Mouse (Mus musculus): Measurements from ENCODE around the gene Utrn. TPM values are rescaled to one million over a fixed set of nuclear protein-coding genes. Genes with fewer than 3 reads are reported as not detected.

Utrn gene
- polyA plus RNA-seq, 1 experiment from 2014 or later: 88.4 TPM

DNA sequence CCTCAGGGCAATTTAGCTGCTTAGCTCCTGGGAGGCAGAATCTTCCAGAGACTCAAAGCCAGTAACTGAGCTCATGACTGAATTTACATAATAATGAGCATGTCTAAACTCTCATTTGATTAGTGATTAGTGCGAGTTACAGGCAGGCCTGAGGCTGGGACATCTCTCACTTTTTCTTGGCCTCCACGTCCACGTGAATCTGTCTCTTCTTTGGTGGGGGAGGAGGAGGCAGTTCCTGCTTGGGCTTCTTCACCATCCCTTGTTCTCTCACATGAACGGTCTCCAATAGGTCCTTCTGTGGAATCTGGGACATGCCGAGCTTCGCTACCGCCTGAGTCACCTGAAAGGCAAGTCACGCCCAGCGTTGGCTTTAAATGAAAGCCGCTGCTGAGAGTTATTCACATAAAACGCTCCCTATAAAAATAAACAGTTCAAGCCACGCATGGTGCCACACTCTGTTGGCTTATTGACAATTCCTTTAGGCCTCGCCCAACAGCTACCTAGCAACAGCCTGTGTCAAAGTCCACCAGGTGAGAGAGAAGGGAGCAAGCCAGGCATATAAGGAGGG, 143.0 kb downstream of the Utrn start:
- Histone ChIP-seq H3K27ac (ENCODE audit: low read length) (peak overlapping the region; percentile 2; the same call in 1 of the 2 replicates), H3K9me3 (ENCODE audit: low read length) (no peaks in the 10 kb centered on the region)
- 61% methylated on average over 13 of the region's 13 CpGs for WGBS

DNA sequence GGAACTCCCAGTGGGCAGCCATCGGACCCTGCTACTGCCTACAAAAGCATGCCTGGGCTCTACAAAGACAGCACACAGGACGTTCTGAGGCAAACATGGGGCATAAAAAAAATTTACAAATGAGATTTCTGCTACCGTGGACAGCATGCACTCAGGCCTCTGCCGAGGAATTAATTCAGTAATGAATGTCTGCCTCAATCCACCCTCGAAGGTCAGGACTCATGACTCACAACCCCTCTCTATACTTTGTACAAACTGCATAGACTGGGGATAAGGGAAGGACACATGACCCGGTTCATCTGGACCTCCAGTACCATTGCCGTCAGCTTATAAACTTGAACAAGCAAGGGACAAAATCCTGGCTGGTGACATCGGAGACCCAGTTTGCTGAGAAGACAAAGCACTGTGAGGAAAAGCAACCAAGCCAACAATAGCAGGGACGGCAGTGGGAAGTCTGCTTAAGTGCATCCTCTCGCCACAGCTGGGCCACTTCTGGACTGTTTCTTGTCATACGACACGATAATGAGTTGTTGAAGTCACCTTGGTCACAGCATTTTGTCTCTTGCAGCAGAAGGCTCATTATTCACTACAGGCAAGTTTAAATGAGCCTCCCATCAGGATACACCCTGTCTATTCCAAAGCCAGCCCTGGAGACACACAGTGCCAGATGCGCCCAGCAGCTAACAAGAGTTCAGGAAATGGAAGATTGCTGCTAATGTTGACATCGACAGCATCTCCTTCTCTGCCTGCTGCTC, 144.7 kb downstream of the Utrn start:
- H3K4me3 ChIP-seq (ENCODE audit: low read depth, low read length): no peak overlapping the region
- ATAC-seq (no peak), DNase-seq (ENCODE audit: low spot score) (no peak)
- H3K36me3 ChIP-seq (ENCODE audit: insufficient read depth, low read length): no peaks in the 10 kb centered on the region
- no peaks in the 10 kb centered on the region for H3K27me3 ChIP-seq (replicated peaks; ENCODE audit: insufficient read depth, low read length)
- H3K27ac ChIP-seq (ENCODE audit: low read length): no peak overlapping the region
- no peak overlapping the region for H3K9ac ChIP-seq (replicated peaks; ENCODE audit: low read depth)
- no peak for TF ChIP-seq CTCF (IDR thresholded peaks at IDR 0.05)
- no peak for TF ChIP-seq EP300 (IDR thresholded peaks at IDR 0.05)
- H3K4me2 ChIP-seq (replicated peaks; ENCODE audit: low read depth, low read length): no peak overlapping the region
- no peaks in the 10 kb centered on the region for H3K9me3 ChIP-seq (ENCODE audit: low read length)
- no peaks in the 10 kb centered on the region for H3K4me1 ChIP-seq (ENCODE audit: insufficient read depth, low read depth, low read length)
- WGBS: 68% methylated on average over 14 of the region's 14 CpGs

More for the DNA sequence above, 143.0 kb downstream of the Utrn start:
- H3K27me3 ChIP-seq (replicated peaks; ENCODE audit: insufficient read depth, low read length): no peaks in the 10 kb centered on the region
- ATAC-seq: peak; percentile 93
- no peak for TF ChIP-seq CTCF (IDR thresholded peaks at IDR 0.05)
- TF ChIP-seq EP300 (IDR thresholded peaks at IDR 0.05): peak; percentile 76
- H3K9ac ChIP-seq (replicated peaks; ENCODE audit: low read depth): no peak overlapping the region
- no peak overlapping the region for H3K4me2 ChIP-seq (replicated peaks; ENCODE audit: low read depth, low read length)
- H3K4me1 ChIP-seq (ENCODE audit: insufficient read depth, low read depth, low read length): no peaks in the 10 kb centered on the region
- no peak overlapping the region for H3K4me3 ChIP-seq (ENCODE audit: low read depth, low read length)
- H3K36me3 ChIP-seq (ENCODE audit: insufficient read depth, low read length): no peaks in the 10 kb centered on the region
- DNase-seq (ENCODE audit: low spot score): peak; percentile 87

DNA sequence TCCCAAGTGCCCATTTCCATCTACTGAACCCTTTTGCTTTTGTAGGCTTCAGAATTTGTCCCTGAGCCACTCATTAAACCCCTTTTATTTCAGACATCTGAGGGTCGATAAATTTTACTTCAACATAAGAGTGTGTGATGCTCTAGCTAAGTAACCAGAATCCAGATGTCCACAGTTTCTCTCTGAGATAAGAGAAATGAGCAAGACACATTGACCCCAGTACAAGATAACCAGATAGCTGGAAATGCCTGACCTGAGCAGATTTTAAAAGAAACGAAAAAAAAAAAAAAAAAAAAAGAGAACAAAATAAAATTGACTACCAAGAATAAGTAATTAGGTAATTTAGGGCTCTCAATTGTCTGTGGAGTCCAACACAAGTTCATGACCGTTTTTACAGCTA, 145.9 kb downstream of the Utrn start:
- no peak overlapping the region for H3K4me2 ChIP-seq (replicated peaks; ENCODE audit: low read depth, low read length)
- no peak overlapping the region for H3K9ac ChIP-seq (replicated peaks; ENCODE audit: low read depth)
- H3K36me3 ChIP-seq (ENCODE audit: insufficient read depth, low read length): no peaks in the 10 kb centered on the region
- 48% methylated on average over 3 of the region's 3 CpGs for WGBS
- H3K27ac ChIP-seq (ENCODE audit: low read length): no peak overlapping the region
- no peak overlapping the region for H3K4me3 ChIP-seq (ENCODE audit: low read depth, low read length)
- TF ChIP-seq CTCF (IDR thresholded peaks at IDR 0.05): no peak
- H3K27me3 ChIP-seq (replicated peaks; ENCODE audit: insufficient read depth, low read length): no peaks in the 10 kb centered on the region
- H3K9me3 ChIP-seq (ENCODE audit: low read length): no peaks in the 10 kb centered on the region
- ATAC-seq (no peak), DNase-seq (ENCODE audit: low spot score) (no peak)
- H3K4me1 ChIP-seq (ENCODE audit: insufficient read depth, low read depth, low read length): no peaks in the 10 kb centered on the region

DNA sequence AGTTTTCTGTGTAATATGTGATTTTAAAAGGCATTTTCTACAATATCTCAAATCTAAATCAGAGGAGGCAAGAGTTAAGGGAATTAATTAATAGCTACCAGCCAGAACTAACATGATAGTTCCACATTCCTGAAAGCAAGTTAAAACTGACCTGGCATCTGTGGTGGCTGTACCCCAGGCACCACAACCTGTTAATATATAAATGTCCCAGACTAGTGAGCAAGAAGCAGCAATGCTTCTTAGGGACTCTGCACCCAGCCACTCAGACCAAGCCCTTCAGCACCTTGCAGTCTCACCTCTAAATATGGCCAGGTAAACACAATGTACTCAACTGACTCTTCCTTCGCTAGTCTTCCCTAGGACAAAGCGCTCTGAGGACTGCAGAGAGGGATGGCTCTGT, 147.1 kb downstream of the Utrn start:
- H3K4me1 ChIP-seq (ENCODE audit: insufficient read depth, low read depth, low read length): no peaks in the 10 kb centered on the region
- H3K36me3 ChIP-seq (ENCODE audit: insufficient read depth, low read length): no peaks in the 10 kb centered on the region
- ATAC-seq (no peak; the same call in 1 of the 2 replicates), DNase-seq (ENCODE audit: low spot score) (no peak)
- no peak overlapping the region for H3K9ac ChIP-seq (replicated peaks; ENCODE audit: low read depth)
- no peak for TF ChIP-seq EP300 (IDR thresholded peaks at IDR 0.05)
- no peak for TF ChIP-seq CTCF (IDR thresholded peaks at IDR 0.05)
- no peak overlapping the region for H3K4me2 ChIP-seq (replicated peaks; ENCODE audit: low read depth, low read length)
- H3K4me3 ChIP-seq (ENCODE audit: low read depth, low read length): no peak overlapping the region
- no peaks in the 10 kb centered on the region for H3K9me3 ChIP-seq (ENCODE audit: low read length)
- H3K27me3 ChIP-seq (replicated peaks; ENCODE audit: insufficient read depth, low read length): no peaks in the 10 kb centered on the region
- no peak overlapping the region for H3K27ac ChIP-seq (ENCODE audit: low read length)
- WGBS: 82% methylated on average over 2 of the region's 2 CpGs

DNA sequence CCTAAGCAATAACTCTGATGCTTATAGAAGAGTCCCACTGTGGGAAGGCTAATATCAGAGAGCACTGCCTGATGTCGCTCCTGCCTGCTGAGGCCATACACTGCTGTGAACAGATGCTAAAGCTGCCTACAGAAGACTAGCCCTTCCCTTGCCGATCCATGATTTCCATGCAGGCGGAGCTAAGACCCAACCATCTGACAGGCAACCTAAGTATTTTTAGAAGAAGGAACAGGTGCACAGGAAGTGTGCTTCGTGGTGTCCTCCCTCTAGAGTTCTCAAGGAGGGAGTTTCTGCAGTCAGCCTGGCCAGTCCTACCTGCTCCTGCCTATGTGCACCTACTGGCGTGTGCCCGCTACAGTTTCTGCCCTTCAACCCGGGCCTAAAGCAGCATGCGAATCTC, 150.8 kb downstream of the Utrn start:
- no peaks in the 10 kb centered on the region for H3K9me3 ChIP-seq (ENCODE audit: low read length)
- H3K27ac ChIP-seq (ENCODE audit: low read length): no peak overlapping the region
- no peak overlapping the region for H3K9ac ChIP-seq (replicated peaks; ENCODE audit: low read depth)
- H3K27me3 ChIP-seq (replicated peaks; ENCODE audit: insufficient read depth, low read length): no peaks in the 10 kb centered on the region
- TF ChIP-seq CTCF (IDR thresholded peaks at IDR 0.05) (no peak), EP300 (IDR thresholded peaks at IDR 0.05) (no peak)
- no peaks in the 10 kb centered on the region; the same call in 1 of the 2 replicates for H3K4me1 ChIP-seq (ENCODE audit: insufficient read depth, low read depth, low read length)
- no peak for ATAC-seq
- peaks cover 6% of the 10 kb centered on the region; the same call in 1 of the 2 replicates for H3K36me3 ChIP-seq (ENCODE audit: insufficient read depth, low read length)
- WGBS: 83% methylated on average over 8 of the region's 8 CpGs
- DNase-seq (ENCODE audit: low spot score): no peak
- no peak overlapping the region for H3K4me3 ChIP-seq (ENCODE audit: low read depth, low read length)
- H3K4me2 ChIP-seq (replicated peaks; ENCODE audit: low read depth, low read length): no peak overlapping the region

DNA sequence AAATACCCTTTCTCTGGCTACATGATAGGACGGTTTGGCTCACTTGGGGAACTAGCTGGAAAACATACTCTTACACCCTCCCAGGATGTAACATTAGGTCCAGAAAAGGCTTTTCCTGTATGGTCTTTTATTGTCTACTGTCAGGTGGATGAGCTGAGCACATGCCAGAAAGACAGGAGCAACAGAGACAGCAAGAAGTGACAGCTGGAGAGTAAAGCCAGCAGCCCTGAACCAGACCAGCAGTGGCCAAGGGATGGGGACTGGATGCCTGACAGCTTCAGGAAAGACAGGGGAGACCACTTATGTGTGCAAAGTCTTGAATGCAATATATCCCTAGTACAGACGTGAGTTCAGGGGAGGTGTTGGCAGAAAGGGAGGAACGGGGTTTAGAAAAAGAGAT, 151.8 kb downstream of the Utrn start:
- Histone ChIP-seq H3K27me3 (replicated peaks; ENCODE audit: insufficient read depth, low read length) (no peaks in the 10 kb centered on the region), H3K9me3 (ENCODE audit: low read length) (no peaks in the 10 kb centered on the region), H3K4me1 (ENCODE audit: insufficient read depth, low read depth, low read length) (no peaks in the 10 kb centered on the region; the same call in 1 of the 2 replicates), H3K27ac (ENCODE audit: low read length) (peak overlapping the region; percentile 68), H3K4me3 (ENCODE audit: low read depth, low read length) (no peak overlapping the region), H3K4me2 (replicated peaks; ENCODE audit: low read depth, low read length) (no peak overlapping the region), H3K36me3 (ENCODE audit: insufficient read depth, low read length) (peaks cover 13% of the 10 kb centered on the region), H3K9ac (replicated peaks; ENCODE audit: low read depth) (no peak overlapping the region)
- DNase-seq (ENCODE audit: low spot score) (no peak), ATAC-seq (no peak)
- TF ChIP-seq CTCF (IDR thresholded peaks at IDR 0.05) (no peak), EP300 (IDR thresholded peaks at IDR 0.05) (no peak)
- 77% methylated on average over 3 of the region's 3 CpGs for WGBS

All from lung, postnatal 0 days (tissue).